Mouse (Mus musculus) heart, postnatal 0 days (tissue): ENCODE measurements around the gene Tanc1. TPM values are rescaled to one million over a fixed set of nuclear protein-coding genes. Genes with fewer than 3 reads are reported as not detected.

Source experiments
- ATAC-seq: fragments of 200-750 bp; cut with Nextera tagmentation; 2 replicates; pipeline ENCODE4 v1.8.0; 2017; ENCODE audit warnings: low read depth, moderate number of reproducible peaks, moderate library complexity; ENCODE audit not compliant: insufficient read depth
- DNase-seq: peaks from one replicate; pipeline ENCODE4 v3.0.0-alpha.2; 2016; ENCODE audit warnings: low spot score
- H3K27ac ChIP-seq: fragments of 300-500 bp; sonication (generic); 2 replicates; pipeline ENCODE4 v1.5.1; 2014; ENCODE audit warnings: low read depth, mild to moderate bottlenecking
- H3K27me3 ChIP-seq: fragments of 300-500 bp; sonication (generic); 2 replicates; pipeline ENCODE4 v1.6.1; 2014; ENCODE audit warnings: low read length, mixed read lengths; ENCODE audit not compliant: control insufficient read depth, insufficient read depth
- H3K36me3 ChIP-seq: fragments of 300-500 bp; sonication (generic); replicated peaks from 2 replicates; pipeline ENCODE4 v1.6.1; 2014; ENCODE audit warnings: low read length, mixed read lengths; ENCODE audit not compliant: control insufficient read depth, insufficient read depth
- H3K4me1 ChIP-seq: fragments of 300-500 bp; sonication (generic); 2 replicates; pipeline ENCODE4 v1.6.1; 2014; ENCODE audit warnings: antibody characterized with exemption; ENCODE audit not compliant: control insufficient read depth, insufficient read depth
- H3K4me2 ChIP-seq: fragments of 300-500 bp; sonication (generic); 2 replicates; pipeline ENCODE4 v1.6.1; 2014; ENCODE audit warnings: low read depth, mild to moderate bottlenecking, low read length, moderate library complexity
- H3K4me3 ChIP-seq: fragments of 300-500 bp; sonication (generic); 2 replicates; pipeline ENCODE4 v1.5.1; 2014; ENCODE audit warnings: low read depth, low read length
- H3K9ac ChIP-seq: fragments of 300-500 bp; sonication (generic); replicated peaks from 2 replicates; pipeline ENCODE4 v1.6.1; 2014; ENCODE audit warnings: low read depth, low read length, mixed read lengths
- H3K9me3 ChIP-seq: fragments of 300-500 bp; sonication (generic); replicated peaks from 2 replicates; pipeline ENCODE4 v1.6.1; 2016; ENCODE audit warnings: low read length; ENCODE audit not compliant: control insufficient read depth
- CTCF ChIP-seq: IDR thresholded peaks from 2 replicates; pipeline ENCODE4 v1.5.1; 2016; ENCODE audit warnings: antibody characterized with exemption, control low read depth, low read depth
- EP300 ChIP-seq: IDR thresholded peaks from 2 replicates; pipeline ENCODE4 v1.6.1; 2016; ENCODE audit warnings: antibody characterized with exemption, low read depth
- WGBS: fragments of 180-500 bp; shearing (Covaris S2); extraction: QIAGEN DNeasy Blood & Tissue Kit; methylation state at CpG from one replicate; pipeline ENCODE4 v1.1.7; 2014; 5-methylcytosine and 5-hydroxymethylcytosine counted together
- polyA plus RNA-seq: library from polyadenylated mRNA; unstranded; fragments of >200 nt; fragmentation: Nextera tagmentation; extraction: Ambion mirVana; gene quantifications from 2 replicates; pipeline ENCODE4 v1.2.1, GENCODE M21; 2015
- total RNA-seq: library from RNA; depleted of rRNA; stranded (reverse); fragments of >200 nt; gene quantifications from 2 replicates; pipeline ENCODE4 v1.2.3, GENCODE M21; 2014; ENCODE audit warnings: low replicate concordance

Tanc1 gene
- total and polyA plus RNA-seq, 2 experiments from 2014 or later, result 12.3 to 21.9 TPM

- H3K9ac ChIP-seq, result peak overlapping the region; percentile 95
- H3K4me3 ChIP-seq, result peak overlapping the region; percentile 97
- H3K9me3 ChIP-seq, result no peaks in the 10 kb centered on the region
- H3K4me1 ChIP-seq, result peaks cover 41% of the 10 kb centered on the region
- no peak for ATAC-seq
- TF ChIP-seq CTCF (no peak), EP300 (no peak)
- peak overlapping the region; percentile 99 for H3K27ac ChIP-seq
- 13% methylated on average over 9 of the region's 9 CpGs for WGBS
- DNase-seq, result no peak
- peak overlapping the region; percentile 77 for H3K4me2 ChIP-seq
- no peaks in the 10 kb centered on the region for H3K27me3 ChIP-seq
- no peaks in the 10 kb centered on the region for H3K36me3 ChIP-seq
Observed at GRCm38 (mm10) chr2:59613474-59614019, 1.7 kb downstream of the Tanc1 start.

GRCm38 (mm10) chr2:59616890-59617289, 5.0 kb downstream of the Tanc1 start:
- Histone ChIP-seq H3K9ac (no peak overlapping the region), H3K27me3 (no peaks in the 10 kb centered on the region), H3K27ac (peak overlapping the region; percentile 55; the same call in 1 of the 2 replicates), H3K4me2 (no peak overlapping the region), H3K36me3 (no peaks in the 10 kb centered on the region), H3K4me1 (peaks cover 37% of the 10 kb centered on the region), H3K4me3 (no peak overlapping the region), H3K9me3 (no peaks in the 10 kb centered on the region)
- TF ChIP-seq CTCF, result no peak
- no peak for TF ChIP-seq EP300
- WGBS, result 72% methylated on average over 2 of the region's 2 CpGs
- DNase-seq (no peak), ATAC-seq (no peak)

GRCm38 (mm10) chr2:59618996-59619395, 7.2 kb downstream of the Tanc1 start:
- H3K4me3 ChIP-seq, result no peak overlapping the region
- peaks cover 43% of the 10 kb centered on the region for H3K4me1 ChIP-seq
- no peak for TF ChIP-seq CTCF
- TF ChIP-seq EP300, result no peak
- H3K4me2 ChIP-seq, result no peak overlapping the region
- no peaks in the 10 kb centered on the region for H3K27me3 ChIP-seq
- no peak overlapping the region for H3K27ac ChIP-seq
- H3K36me3 ChIP-seq, result no peaks in the 10 kb centered on the region
- no peaks in the 10 kb centered on the region for H3K9me3 ChIP-seq
- DNase-seq (no peak), ATAC-seq (no peak)
- WGBS, result 79% methylated on average over 7 of the region's 7 CpGs
- no peak overlapping the region for H3K9ac ChIP-seq

GRCm38 (mm10) chr2:59620601-59621000, 8.8 kb downstream of the Tanc1 start:
- WGBS, result 91% methylated on average over 5 of the region's 5 CpGs
- TF ChIP-seq EP300 (no peak), CTCF (no peak)

GRCm38 (mm10) chr2:59622514-59623139, 10.8 kb downstream of the Tanc1 start:
- no peaks in the 10 kb centered on the region for H3K36me3 ChIP-seq
- peaks cover 27% of the 10 kb centered on the region for H3K4me1 ChIP-seq
- H3K9me3 ChIP-seq, result no peaks in the 10 kb centered on the region
- WGBS, result 7% methylated on average over 6 of the region's 6 CpGs
- ATAC-seq (peak; percentile 91), DNase-seq (peak; percentile 81)
- H3K27me3 ChIP-seq, result no peaks in the 10 kb centered on the region
- H3K4me3 ChIP-seq, result no peak overlapping the region
- TF ChIP-seq EP300, result peak; percentile 69; the same call in 1 of the 2 replicates
- TF ChIP-seq CTCF, result no peak
- no peak overlapping the region for H3K9ac ChIP-seq
- no peak overlapping the region for H3K4me2 ChIP-seq
- peak overlapping the region; percentile 59 for H3K27ac ChIP-seq

More at GRCm38 (mm10) chr2:59620601-59621000, 8.8 kb downstream of the Tanc1 start:
- Histone ChIP-seq H3K27ac (no peak overlapping the region), H3K9ac (no peak overlapping the region), H3K36me3 (no peaks in the 10 kb centered on the region), H3K4me3 (no peak overlapping the region), H3K4me2 (no peak overlapping the region), H3K4me1 (peaks cover 31% of the 10 kb centered on the region), H3K27me3 (no peaks in the 10 kb centered on the region), H3K9me3 (no peaks in the 10 kb centered on the region)
- ATAC-seq (no peak), DNase-seq (no peak)
